Mouse (Mus musculus) heart, embryonic 16.5 days (tissue): ENCODE measurements around the gene Cd7. TPM values are rescaled to one million over a fixed set of nuclear protein-coding genes. Genes with fewer than 3 reads are reported as not detected.
"Not testable (repeated sequence)": the region's sequence is repeated elsewhere in the genome, so short reads cannot be mapped to it uniquely, and the experiment has no call there.

ENCODE experiments used
- ATAC-seq: fragments of 200-750 bp; cut with Nextera tagmentation; replicated peaks from 2 replicates; pipeline ENCODE4 v1.8.0; 2017; ENCODE audit warnings: moderate number of reproducible peaks; ENCODE audit not compliant: insufficient read depth, low FRiP score; ENCODE audit errors: extremely low read depth
- H3K27ac ChIP-seq: fragments of 300-500 bp; sonication (generic); 2 replicates; pipeline ENCODE4 v1.5.1; 2014; ENCODE audit warnings: mild to moderate bottlenecking, low read length, control low read depth, moderate library complexity
- H3K27me3 ChIP-seq: fragments of 300-500 bp; sonication (generic); 2 replicates; pipeline ENCODE4 v1.6.1; 2014; ENCODE audit warnings: low read length, mixed read lengths; ENCODE audit not compliant: control insufficient read depth, insufficient read depth
- H3K36me3 ChIP-seq: fragments of 300-500 bp; sonication (generic); 2 replicates; pipeline ENCODE4 v1.6.1; 2014; ENCODE audit not compliant: control insufficient read depth, insufficient read depth
- H3K4me1 ChIP-seq: fragments of 300-500 bp; sonication (generic); 2 replicates; pipeline ENCODE4 v1.6.1; 2014; ENCODE audit warnings: low read length, mixed read lengths; ENCODE audit not compliant: control insufficient read depth, insufficient read depth
- H3K4me2 ChIP-seq: fragments of 300-500 bp; sonication (generic); 2 replicates; pipeline ENCODE4 v1.6.1; 2014; ENCODE audit warnings: low read depth, mild to moderate bottlenecking, control low read depth, low read length
- H3K4me3 ChIP-seq: fragments of 300-500 bp; sonication (generic); 2 replicates; pipeline ENCODE4 v1.5.1; 2014; ENCODE audit warnings: mild to moderate bottlenecking, control low read depth, low read length
- H3K9ac ChIP-seq: fragments of 300-500 bp; sonication (generic); 2 replicates; pipeline ENCODE4 v1.6.1; 2014; ENCODE audit warnings: low read length, control low read depth
- H3K9me3 ChIP-seq: fragments of 300-500 bp; sonication (generic); replicated peaks from 2 replicates; pipeline ENCODE4 v1.6.1; 2016; ENCODE audit warnings: low read length; ENCODE audit not compliant: control insufficient read depth
- WGBS: fragments of 180-500 bp; shearing (Covaris S2); extraction: QIAGEN DNeasy Blood & Tissue Kit; methylation state at CpG from one replicate; pipeline ENCODE4 v1.1.7; 2014; 5-methylcytosine and 5-hydroxymethylcytosine counted together
- polyA plus RNA-seq: library from polyadenylated mRNA; unstranded; fragments of >200 nt; fragmentation: Nextera tagmentation; extraction: Ambion mirVana; gene quantifications from 2 replicates; pipeline ENCODE4 v1.2.1, GENCODE M21; 2015

Gene Cd7
- polyA plus RNA-seq, 1 experiment from 2014 or later, result 3.7 TPM

DNA sequence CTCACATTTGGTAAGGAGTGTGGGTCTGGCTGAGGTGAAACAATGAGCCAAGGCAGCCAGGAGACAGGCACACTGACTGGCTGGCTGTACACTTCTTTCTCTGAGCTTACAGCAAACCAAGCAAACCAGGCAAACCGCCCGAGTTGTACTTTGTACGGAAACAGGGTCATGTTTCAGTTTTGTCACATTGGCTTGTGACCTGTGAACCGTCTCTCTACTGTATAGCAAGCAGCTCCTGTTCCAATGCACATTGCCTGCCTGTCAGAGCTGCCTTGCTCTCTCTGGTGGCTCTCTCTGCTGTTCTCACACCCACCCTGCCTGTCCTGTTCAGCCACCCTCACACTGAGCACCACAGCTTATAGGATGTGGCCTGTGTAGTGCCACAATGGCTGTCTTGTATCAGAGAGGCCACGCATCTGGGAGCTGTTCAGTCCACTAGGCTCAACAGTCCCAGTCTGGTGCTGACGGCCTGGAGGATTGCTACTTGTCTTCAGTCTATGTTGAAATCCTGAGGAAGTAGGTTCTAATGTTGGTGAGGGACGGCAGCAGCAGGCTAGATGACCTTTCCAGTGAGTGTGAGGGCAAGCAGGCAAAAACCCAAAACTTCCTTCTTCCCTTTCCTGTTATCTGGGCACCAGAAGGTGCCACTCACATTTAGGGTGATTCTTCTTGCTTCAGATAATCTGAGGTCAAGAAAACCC, 17.5 kb upstream of the Cd7 start:
- H3K27me3 ChIP-seq, result no peaks in the 10 kb centered on the region; the same call in 1 of the 2 replicates
- H3K4me3 ChIP-seq, result no peak overlapping the region
- H3K9me3 ChIP-seq, result no peaks in the 10 kb centered on the region
- no peak overlapping the region for H3K4me2 ChIP-seq
- no peak for ATAC-seq
- peaks cover 9% of the 10 kb centered on the region for H3K4me1 ChIP-seq
- no peaks in the 10 kb centered on the region for H3K36me3 ChIP-seq
- no peak overlapping the region for H3K9ac ChIP-seq
- no peak overlapping the region for H3K27ac ChIP-seq
- WGBS, result 47% methylated on average over 7 of the region's 7 CpGs

- H3K4me2 ChIP-seq, result no peak overlapping the region
- 12% methylated on average over 8 of the region's 8 CpGs for WGBS
- 0 out of 2 replicates have a peak, but pooled peaks have one; percentile 54 for ATAC-seq
These were observed 14.3 kb upstream of the Cd7 start for GRCm38 (mm10) chr11:121053536-121053935.

GRCm38 (mm10) chr11:121052387-121052786, 13.2 kb upstream of the Cd7 start:
- 68% methylated on average over 4 of the region's 4 CpGs for WGBS
- no peak overlapping the region for H3K27ac ChIP-seq
- no peak for ATAC-seq
- H3K9me3 ChIP-seq, result no peaks in the 10 kb centered on the region
- no peak overlapping the region for H3K4me2 ChIP-seq
- H3K4me3 ChIP-seq, result no peak overlapping the region
- H3K27me3 ChIP-seq, result no peaks in the 10 kb centered on the region; the same call in 1 of the 2 replicates
- H3K4me1 ChIP-seq, result 0 out of 2 replicates have a peak, but pooled peaks cover 2% of the 10 kb centered on the region
- no peak overlapping the region for H3K9ac ChIP-seq
- H3K36me3 ChIP-seq, result no peaks in the 10 kb centered on the region

More at GRCm38 (mm10) chr11:121053536-121053935, 14.3 kb upstream of the Cd7 start:
- no peak overlapping the region for H3K9ac ChIP-seq
- no peak overlapping the region for H3K27ac ChIP-seq
- H3K9me3 ChIP-seq, result no peaks in the 10 kb centered on the region
- H3K4me3 ChIP-seq, result no peak overlapping the region
- no peaks in the 10 kb centered on the region for H3K36me3 ChIP-seq
- H3K4me1 ChIP-seq, result 0 out of 2 replicates have a peak, but pooled peaks cover 2% of the 10 kb centered on the region
- no peaks in the 10 kb centered on the region; the same call in 1 of the 2 replicates for H3K27me3 ChIP-seq

GRCm38 (mm10) chr11:121051793-121052192, 12.6 kb upstream of the Cd7 start:
- Histone ChIP-seq H3K9ac (no peak overlapping the region), H3K27me3 (no peaks in the 10 kb centered on the region; the same call in 1 of the 2 replicates), H3K36me3 (no peaks in the 10 kb centered on the region), H3K9me3 (no peaks in the 10 kb centered on the region), H3K4me3 (no peak overlapping the region), H3K4me1 (0 out of 2 replicates have a peak, but pooled peaks cover 2% of the 10 kb centered on the region), H3K27ac (no peak overlapping the region), H3K4me2 (no peak overlapping the region)
- WGBS, result 50% methylated on average over 1 of the region's 1 CpGs
- no peak for ATAC-seq

- H3K4me2 ChIP-seq, result no peak overlapping the region
- 69% methylated on average over 1 of the region's 1 CpGs for WGBS
- no peaks in the 10 kb centered on the region for H3K36me3 ChIP-seq
- H3K27ac ChIP-seq, result no peak overlapping the region
- H3K4me1 ChIP-seq, result no peaks in the 10 kb centered on the region
- no peak overlapping the region for H3K4me3 ChIP-seq
- no peaks in the 10 kb centered on the region for H3K9me3 ChIP-seq
- no peak for ATAC-seq
- no peak overlapping the region for H3K9ac ChIP-seq
- peaks cover 2% of the 10 kb centered on the region; the same call in 1 of the 2 replicates for H3K27me3 ChIP-seq
These were observed 10.6 kb upstream of the Cd7 start for GRCm38 (mm10) chr11:121049840-121050239.

- Histone ChIP-seq H3K9ac (no peak overlapping the region), H3K36me3 (no peaks in the 10 kb centered on the region), H3K4me2 (no peak overlapping the region), H3K4me1 (no peaks in the 10 kb centered on the region), H3K27ac (no peak overlapping the region), H3K27me3 (peaks cover 2% of the 10 kb centered on the region; the same call in 1 of the 2 replicates), H3K4me3 (no peak overlapping the region), H3K9me3 (no peaks in the 10 kb centered on the region)
- WGBS, result 55% methylated on average over 2 of the region's 2 CpGs
- no peak for ATAC-seq
These were observed 8.7 kb upstream of the Cd7 start for GRCm38 (mm10) chr11:121047826-121048399.

- Histone ChIP-seq H3K27me3 (peaks cover 2% of the 10 kb centered on the region; the same call in 1 of the 2 replicates), H3K36me3 (no peaks in the 10 kb centered on the region), H3K4me1 (no peaks in the 10 kb centered on the region), H3K9ac (no peak overlapping the region), H3K27ac (no peak overlapping the region), H3K9me3 (no peaks in the 10 kb centered on the region), H3K4me2 (no peak overlapping the region), H3K4me3 (no peak overlapping the region)
- 63% methylated on average over 1 of the region's 1 CpGs for WGBS
- ATAC-seq, result no peak
These were observed 6.1 kb upstream of the Cd7 start for GRCm38 (mm10) chr11:121045286-121045685.

DNA sequence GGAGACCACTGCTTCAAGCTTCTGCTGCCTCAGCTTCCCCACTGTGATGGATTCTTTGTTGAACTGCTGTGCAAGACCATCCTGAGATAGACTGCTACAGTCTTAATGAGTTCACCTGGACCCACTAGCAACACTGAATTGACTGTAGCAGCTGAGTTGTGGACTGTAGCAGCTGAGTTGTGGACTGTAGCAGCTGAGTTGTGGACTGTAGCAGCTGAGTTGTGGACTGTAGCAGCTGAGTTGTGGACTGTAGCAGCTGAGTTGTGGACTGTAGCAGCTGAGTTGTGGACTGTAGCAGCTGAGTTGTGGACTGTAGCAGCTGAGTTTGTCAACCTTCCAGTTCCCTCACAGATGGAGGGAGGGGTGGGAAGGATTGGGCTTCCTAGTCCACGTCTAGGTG, 3.8 kb upstream of the Cd7 start:
- not testable (repeated sequence) for H3K9me3 ChIP-seq, H3K27me3 ChIP-seq, H3K4me3 ChIP-seq, H3K4me2 ChIP-seq, H3K36me3 ChIP-seq, H3K9ac ChIP-seq, ATAC-seq, H3K27ac ChIP-seq, H3K4me1 ChIP-seq
- 33% methylated on average over 1 of the region's 1 CpGs for WGBS

GRCm38 (mm10) chr11:121042480-121042879, 3.3 kb upstream of the Cd7 start:
- Histone ChIP-seq H3K27ac (no peak overlapping the region), H3K9me3 (no peaks in the 10 kb centered on the region), H3K4me2 (no peak overlapping the region), H3K9ac (no peak overlapping the region), H3K36me3 (no peaks in the 10 kb centered on the region), H3K27me3 (peaks cover 2% of the 10 kb centered on the region; the same call in 1 of the 2 replicates), H3K4me3 (no peak overlapping the region), H3K4me1 (no peaks in the 10 kb centered on the region)
- 68% methylated on average over 4 of the region's 4 CpGs for WGBS
- no peak for ATAC-seq
